Mouse (Mus musculus): ENCODE results near the gene Fuz. TPM values are rescaled to one million over a fixed set of nuclear protein-coding genes. Genes with fewer than 3 reads are reported as not detected.

Fuz gene
- polyA plus RNA-seq (2012; ENCODE audit: low replicate concordance): 68.5 and 164 TPM in 2 replicates

DNA sequence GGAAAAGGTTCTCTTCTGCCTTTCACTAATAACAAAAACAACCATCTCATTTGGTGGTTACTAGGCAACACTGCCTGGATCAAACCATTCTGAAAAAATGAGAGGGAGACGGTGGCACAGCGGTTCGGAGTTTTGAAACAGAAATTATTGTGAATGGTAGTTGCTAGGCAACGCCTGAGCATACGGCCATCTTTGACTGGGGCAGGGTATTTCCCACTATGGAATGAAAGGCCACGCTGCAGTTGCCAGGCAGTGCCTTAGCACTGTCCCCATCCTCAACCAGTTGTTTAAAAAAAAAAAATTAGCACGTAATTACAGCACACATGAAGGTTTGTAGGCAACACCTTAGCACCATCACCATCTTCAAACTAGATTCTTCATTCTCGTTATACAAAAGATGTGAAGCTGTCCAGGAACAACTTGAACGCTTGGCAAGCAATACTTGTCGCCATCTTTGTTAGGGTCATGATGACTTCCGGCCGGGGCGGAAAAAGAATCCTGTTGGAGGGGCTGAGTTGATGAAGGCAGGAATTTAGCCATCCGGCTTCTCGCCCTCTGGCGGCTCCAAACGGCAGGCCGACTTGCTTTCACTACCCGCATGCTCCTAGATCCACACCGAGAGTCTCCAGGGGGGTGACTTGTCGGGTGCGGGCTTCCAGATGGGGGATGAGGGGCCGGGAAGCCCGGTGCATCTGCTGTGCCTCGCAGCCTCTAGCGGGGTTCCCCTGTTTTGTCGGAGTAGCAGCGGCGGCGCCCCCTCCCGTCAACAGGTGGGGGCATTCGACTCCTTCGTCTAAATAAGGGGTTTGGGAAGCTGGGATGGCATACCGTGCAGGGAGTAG is at the start of gene Fuz:
Gene Fuz, plus strand, starts transcription at position 487 of the 842 bp plus-strand sequence.

GRCm38 (mm10) chr7:44848561-44849415 is 47.1 kb upstream of the Fuz start, which contains the start of the genes Akt1s1 and Tbc1d17:
TSS of gene Akt1s1 (plus strand) at chr7:44848991.
TSS of gene Tbc1d17 (minus strand) at chr7:44849079.

GRCm38 (mm10) chr7:44857042-44857552 is 38.8 kb upstream of the Fuz start, which contains the start of gene Pnkp:
TSS of gene Pnkp (plus strand) at chr7:44857139.

DNA sequence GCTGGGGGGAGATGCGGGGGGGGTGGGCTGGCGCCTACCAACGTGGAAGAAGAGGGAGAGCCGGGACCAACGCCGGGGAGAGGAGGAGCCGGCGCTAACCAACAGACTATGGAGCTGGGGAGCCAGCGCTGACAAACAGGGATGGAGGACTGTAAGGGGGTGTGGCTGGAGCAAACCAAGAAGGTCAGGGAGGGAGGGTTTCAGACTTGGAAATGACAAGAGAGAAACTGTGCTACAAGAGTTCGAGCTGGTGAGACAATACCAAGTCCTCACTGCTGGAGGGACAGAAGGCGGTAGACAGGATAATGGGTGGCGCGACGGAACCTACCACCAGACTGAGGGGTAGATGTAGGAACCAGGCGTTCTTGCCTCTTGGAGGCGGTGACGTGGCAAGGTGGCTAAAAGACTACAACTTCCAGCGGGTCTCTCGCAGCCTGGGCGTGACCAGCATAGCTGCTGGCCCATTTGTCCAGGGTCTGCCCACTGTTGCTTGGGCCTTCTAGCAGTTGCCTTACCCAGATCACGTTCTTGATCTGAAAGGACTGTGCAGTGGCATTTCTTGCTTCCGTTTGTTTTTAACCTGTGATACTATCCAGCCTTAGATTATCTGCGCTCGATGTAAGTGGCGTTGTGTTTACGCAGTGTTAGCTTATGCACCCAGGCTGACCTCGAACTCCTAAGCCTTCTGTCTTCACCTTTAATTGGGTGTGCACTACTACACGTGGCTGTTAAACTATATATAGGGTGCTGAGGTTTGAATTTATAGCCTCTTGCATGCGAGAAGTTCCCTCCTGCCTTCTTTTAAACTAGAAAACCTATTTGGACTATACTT is 26.0 kb upstream of the Fuz start, which contains the start of gene Ptov1:
Gene Ptov1, minus strand, starts transcription at position 92 of the 832 bp plus-strand sequence.

DNA sequence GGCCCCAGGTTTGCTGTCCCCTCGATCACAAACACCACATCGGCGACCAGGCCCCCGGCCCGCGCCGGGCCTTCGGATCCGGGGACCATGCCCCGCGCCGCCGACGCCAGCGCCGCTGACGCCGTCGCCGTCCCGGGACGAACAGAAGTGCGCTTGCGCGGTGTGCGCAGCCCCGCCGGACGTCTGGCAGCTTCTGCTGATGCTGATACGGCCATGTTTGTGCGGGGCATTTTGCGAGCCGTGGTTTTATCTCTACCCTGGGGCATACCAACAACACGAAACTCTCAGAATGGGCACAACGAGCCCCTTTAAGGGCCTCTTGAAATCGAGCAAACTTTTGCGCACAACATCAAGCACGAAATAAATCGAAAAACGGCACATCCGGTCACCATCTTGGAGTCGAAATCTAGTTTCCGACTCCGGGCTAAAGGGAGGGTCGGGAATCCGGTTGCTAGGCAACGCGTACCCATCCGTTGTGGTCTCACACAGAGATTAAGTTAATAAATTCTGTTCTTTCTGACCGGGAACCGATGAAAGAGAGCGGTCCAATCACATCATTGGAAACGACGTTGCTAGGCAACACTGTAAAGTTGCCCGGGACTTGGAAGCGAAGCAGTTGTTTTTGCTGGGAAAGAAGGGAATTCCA is 3.5 kb upstream of the Fuz start, which contains the start of gene Med25:
Gene Med25, minus strand, starts transcription at position 437 of the 646 bp plus-strand sequence.

DNA sequence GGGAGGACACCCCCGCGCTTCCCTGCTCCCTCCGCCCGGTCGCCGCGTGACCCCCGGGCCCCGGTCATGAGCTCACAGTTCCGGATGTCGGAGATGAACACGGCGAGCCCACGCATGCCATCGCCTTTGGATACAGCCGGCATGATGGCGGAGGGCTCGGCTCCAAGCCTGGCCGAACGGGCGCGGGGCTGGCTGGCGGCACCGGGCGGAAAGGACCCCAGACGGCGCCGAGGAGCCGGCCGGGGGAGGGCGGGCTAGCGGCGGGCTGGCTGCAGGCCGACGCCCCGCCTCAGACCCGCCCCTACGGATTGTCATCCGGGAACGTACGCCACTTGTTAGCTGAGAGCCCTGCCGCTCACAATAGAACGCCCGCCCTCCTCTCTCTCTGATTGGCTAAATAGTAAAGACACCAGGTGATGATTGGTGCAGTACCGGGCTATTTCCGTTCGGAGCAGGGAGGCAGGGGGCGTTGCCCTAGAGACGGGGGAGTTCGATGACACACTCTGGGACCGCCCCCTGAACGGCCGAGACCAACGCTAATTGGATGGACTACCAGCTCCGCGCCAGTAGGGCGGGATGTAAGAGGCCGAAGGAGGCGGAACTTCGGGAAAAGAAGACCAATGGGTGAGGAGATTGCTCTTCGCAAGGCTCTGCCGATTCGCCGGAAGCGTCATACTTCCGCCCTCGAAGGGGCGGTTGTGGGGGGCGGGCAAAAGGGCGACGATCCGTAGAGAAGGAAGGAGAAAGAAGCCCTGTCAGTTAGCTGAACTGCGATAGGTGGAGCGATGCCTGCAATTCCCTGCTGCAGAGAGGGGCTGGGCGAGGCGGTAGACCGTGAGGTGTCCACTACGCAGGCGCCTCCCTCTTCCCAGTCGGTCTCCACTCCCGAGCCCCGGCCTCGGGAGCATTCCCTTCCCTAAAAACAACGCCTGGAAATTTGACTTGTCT is 33.6 kb downstream of the Fuz start, which contains the start of gene Ap2a1:
Gene Ap2a1, minus strand, starts transcription at position 293 of the 948 bp plus-strand sequence.

GRCm38 (mm10) chr7:44942904-44943303 is 47.0 kb downstream of the Fuz start, which contains the start of gene Tsks:
TSS of gene Tsks (plus strand) at chr7:44943204.

Other genes starting within 250 kb of the Fuz start
- 0.33 and 0.61 TPM in 2 replicates for gene Myh14, start 225.2 kb upstream of the Fuz start, polyA plus RNA-seq (2012; ENCODE audit: low replicate concordance)
- gene Izumo2, start 187.3 kb upstream of the Fuz start, polyA plus RNA-seq (2012; ENCODE audit: low replicate concordance): not detected in 2 replicates
- gene Vrk3, start 147.7 kb upstream of the Fuz start, polyA plus RNA-seq (2012; ENCODE audit: low replicate concordance): 76.5 and 90.1 TPM in 2 replicates
- gene Zfp473, start 145.0 kb upstream of the Fuz start, polyA plus RNA-seq (2012; ENCODE audit: low replicate concordance): 0.04 and 0.13 TPM in 2 replicates
- gene Nup62, start 80.0 kb upstream of the Fuz start, polyA plus RNA-seq (2012; ENCODE audit: low replicate concordance): 31.2 and 81.5 TPM in 2 replicates
- 150 and 240 TPM in 2 replicates for gene Il4i1, start 79.7 kb upstream of the Fuz start, polyA plus RNA-seq (2012; ENCODE audit: low replicate concordance)
- 25.4 and 45.2 TPM in 2 replicates for gene Atf5, start 79.4 kb upstream of the Fuz start, polyA plus RNA-seq (2012; ENCODE audit: low replicate concordance)
- gene Akt1s1, start 47.1 kb upstream of the Fuz start, polyA plus RNA-seq (2012; ENCODE audit: low replicate concordance): 167 and 687 TPM in 2 replicates
- 121 and 132 TPM in 2 replicates for gene Tbc1d17, start 47.0 kb upstream of the Fuz start, polyA plus RNA-seq (2012; ENCODE audit: low replicate concordance)
- gene Pnkp, start 38.9 kb upstream of the Fuz start, polyA plus RNA-seq (2012; ENCODE audit: low replicate concordance): 55.0 and 91.1 TPM in 2 replicates
- gene Ptov1, start 26.3 kb upstream of the Fuz start, polyA plus RNA-seq (2012; ENCODE audit: low replicate concordance): 42.0 and 70.4 TPM in 2 replicates
- 195 and 493 TPM in 2 replicates for gene Med25, start 3.4 kb upstream of the Fuz start, polyA plus RNA-seq (2012; ENCODE audit: low replicate concordance)
- gene Ap2a1, start 33.4 kb downstream of the Fuz start, polyA plus RNA-seq (2012; ENCODE audit: low replicate concordance): 86.3 and 94.0 TPM in 2 replicates
- 0.29 TPM in 1 of 2 replicates, not detected in the other for gene Tsks, start 47.1 kb downstream of the Fuz start, polyA plus RNA-seq (2012; ENCODE audit: low replicate concordance)
- gene Cpt1c, start 78.8 kb downstream of the Fuz start, polyA plus RNA-seq (2012; ENCODE audit: low replicate concordance): 0.16 and 0.33 TPM in 2 replicates
- 20.1 and 51.4 TPM in 2 replicates for gene Prmt1, start 90.5 kb downstream of the Fuz start, polyA plus RNA-seq (2012; ENCODE audit: low replicate concordance)
- gene Irf3, start 101.6 kb downstream of the Fuz start, polyA plus RNA-seq (2012; ENCODE audit: low replicate concordance): 121 and 237 TPM in 2 replicates
- gene Bcl2l12, start 102.6 kb downstream of the Fuz start, polyA plus RNA-seq (2012; ENCODE audit: low replicate concordance): 98.8 and 137 TPM in 2 replicates
- gene Scaf1, start 120.3 kb downstream of the Fuz start, polyA plus RNA-seq (2012; ENCODE audit: low replicate concordance): 147 and 361 TPM in 2 replicates
- gene Rras, start 121.9 kb downstream of the Fuz start, polyA plus RNA-seq (2012; ENCODE audit: low replicate concordance): 20.4 and 47.3 TPM in 2 replicates
- gene Prr12, start 156.8 kb downstream of the Fuz start, polyA plus RNA-seq (2012; ENCODE audit: low replicate concordance): 91.8 and 211 TPM in 2 replicates
- 110 and 117 TPM in 2 replicates for gene Nosip, start 166.3 kb downstream of the Fuz start, polyA plus RNA-seq (2012; ENCODE audit: low replicate concordance)
- gene Prrg2, start 166.6 kb downstream of the Fuz start, polyA plus RNA-seq (2012; ENCODE audit: low replicate concordance): 21.9 and 40.2 TPM in 2 replicates
- gene Rcn3, start 196.1 kb downstream of the Fuz start, polyA plus RNA-seq (2012; ENCODE audit: low replicate concordance): 45.4 and 68.2 TPM in 2 replicates
- gene Fcgrt, start 207.8 kb downstream of the Fuz start, polyA plus RNA-seq (2012; ENCODE audit: low replicate concordance): 210 and 322 TPM in 2 replicates
- 79.7 and 146 TPM in 2 replicates for gene Rps11, start 228.4 kb downstream of the Fuz start, polyA plus RNA-seq (2012; ENCODE audit: low replicate concordance)
- 6,038 and 6,758 TPM in 2 replicates for gene Rpl13a, start 232.7 kb downstream of the Fuz start, polyA plus RNA-seq (2012; ENCODE audit: low replicate concordance)
- gene Gm45713, start 240.2 kb downstream of the Fuz start, polyA plus RNA-seq (2012; ENCODE audit: low replicate concordance): 0.59 and 3.0 TPM in 2 replicates
- gene Flt3l, start 240.4 kb downstream of the Fuz start, polyA plus RNA-seq (2012; ENCODE audit: low replicate concordance): 106 and 107 TPM in 2 replicates

Measured in hematopoietic multipotent progenitor cell, adult 10-12 weeks (in vitro differentiated cells).